Mouse (Mus musculus) liver, postnatal 0 days (tissue): ENCODE measurements around the gene Adam12.

ENCODE experiments used
- CTCF ChIP-seq: sonication (generic); IDR thresholded peaks from 2 replicates; pipeline ENCODE4 v1.5.1; 2016; ENCODE audit warnings: antibody characterized with exemption, low read depth
- EP300 ChIP-seq: IDR thresholded peaks from 2 replicates; pipeline ENCODE4 v1.6.1; 2016; ENCODE audit warnings: antibody characterized with exemption, low read depth, mild to moderate bottlenecking

DNA sequence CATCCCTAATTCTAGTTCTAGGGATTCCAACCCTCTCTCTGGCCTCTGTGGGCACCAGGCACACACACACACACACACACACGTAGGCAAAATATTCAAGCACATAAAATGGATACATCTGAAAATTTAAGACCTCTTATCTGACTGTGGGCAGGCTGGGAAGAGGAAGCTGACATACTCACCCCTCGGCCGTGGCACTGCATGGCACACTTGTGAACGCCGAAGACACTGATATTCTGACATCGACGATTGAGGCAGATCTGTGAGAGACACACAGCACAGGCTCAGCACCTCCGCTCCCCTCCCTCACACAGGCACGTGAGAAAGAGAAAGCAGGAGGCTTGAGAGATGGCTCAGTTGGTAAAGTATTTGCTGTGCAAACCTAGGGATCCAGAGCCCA lies 315.7 kb downstream of the Adam12 start:
- no peak for TF ChIP-seq CTCF
- TF ChIP-seq EP300: no peak
